Mouse (Mus musculus) testis, adult 2 months (tissue): ENCODE results near the gene Ak4. TPM values are rescaled to one million over a fixed set of nuclear protein-coding genes. Genes with fewer than 3 reads are reported as not detected.

Experiments
- H3K27ac ChIP-seq: fragments of 200-500 bp; 2 replicates; pipeline ENCODE4 v1.5.1; 2012; ENCODE audit warnings: low read depth, low read length; ENCODE audit not compliant: control insufficient read depth, insufficient read depth
- H3K27me3 ChIP-seq: fragments of 200-500 bp; 2 replicates; pipeline ENCODE4 v1.6.1; 2012; ENCODE audit warnings: mild to moderate bottlenecking, low read length, moderate library complexity; ENCODE audit not compliant: control insufficient read depth, insufficient read depth
- H3K36me3 ChIP-seq: fragments of 200-500 bp; 2 replicates; pipeline ENCODE4 v1.6.1; 2012; ENCODE audit warnings: mild to moderate bottlenecking, low read length; ENCODE audit not compliant: control insufficient read depth, insufficient read depth
- H3K4me1 ChIP-seq: fragments of 200-500 bp; 2 replicates; pipeline ENCODE4 v1.6.1; 2012; ENCODE audit warnings: low read length; ENCODE audit not compliant: control insufficient read depth, insufficient read depth
- H3K4me3 ChIP-seq: fragments of 200-500 bp; 2 replicates; pipeline ENCODE4 v1.5.1; 2012; ENCODE audit warnings: low read depth, mild to moderate bottlenecking, low read length, moderate library complexity, mixed read lengths; ENCODE audit not compliant: control insufficient read depth
- CTCF ChIP-seq: fragments of 200-500 bp; IDR thresholded peaks from 2 replicates; pipeline ENCODE4 v1.5.1; 2012; ENCODE audit warnings: low read depth, mild to moderate bottlenecking, inconsistent platforms, low read length, moderate library complexity; ENCODE audit not compliant: control insufficient read depth, insufficient read depth, insufficient replicate concordance
- POLR2A ChIP-seq: fragments of 200-500 bp; IDR thresholded peaks from 2 replicates; pipeline ENCODE4 v1.6.1; 2012; ENCODE audit warnings: low read depth, mild to moderate bottlenecking, inconsistent platforms, low read length, moderate library complexity; ENCODE audit not compliant: control insufficient read depth
- polyA plus RNA-seq: library from polyadenylated mRNA; depleted of rRNA; stranded (reverse); fragments of >200 nt; gene quantifications from 2 replicates; pipeline ENCODE4 v1.2.3, GENCODE M21; 2012

Ak4 gene
- polyA plus RNA-seq, 1 experiment = 4.2 TPM

DNA sequence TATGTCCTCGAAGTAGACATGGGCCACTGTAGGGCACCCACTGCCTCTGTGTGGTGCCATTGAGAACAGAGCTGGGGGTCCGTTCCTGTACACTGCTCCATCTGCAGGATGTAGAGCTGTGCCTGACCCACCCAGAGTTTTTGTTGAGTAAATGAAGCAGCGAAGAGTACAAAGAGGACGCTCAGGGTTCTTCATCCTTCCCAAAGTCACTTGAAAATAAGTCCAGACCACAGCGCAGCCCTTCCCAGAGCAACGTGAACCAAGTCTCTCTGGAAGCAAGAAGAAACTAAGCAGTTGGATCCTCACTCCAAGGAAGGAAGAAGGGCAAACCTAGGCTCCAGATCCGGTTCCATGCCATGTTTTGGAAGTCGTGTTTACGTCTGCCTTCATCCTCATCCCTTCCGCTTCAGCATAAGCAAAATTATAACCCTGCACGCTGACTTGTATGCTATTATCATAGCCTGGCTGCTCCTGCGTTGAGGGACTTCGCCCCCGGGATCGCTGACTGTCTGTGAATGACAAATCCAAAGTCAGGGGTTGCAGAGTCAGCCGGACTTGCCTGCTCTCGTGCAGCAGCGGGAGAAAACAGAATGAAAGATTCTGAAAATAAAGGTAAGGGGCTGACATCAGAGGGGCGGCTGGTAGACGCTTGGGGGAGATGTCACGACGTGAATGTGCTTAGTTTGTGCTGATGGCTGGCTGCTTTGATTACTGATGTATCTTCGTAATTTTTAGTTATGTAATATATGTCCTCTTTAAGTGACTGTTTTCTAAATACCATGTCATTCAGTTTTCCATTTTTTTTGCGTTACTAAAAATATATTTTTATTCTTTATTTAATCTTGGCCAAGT is 88.7 kb downstream of the Ak4 start:
- H3K4me3 ChIP-seq = peak overlapping the region; percentile 46
- peaks cover 3% of the 10 kb centered on the region; the same call in 1 of the 2 replicates for H3K27me3 ChIP-seq
- no peak overlapping the region for H3K27ac ChIP-seq
- TF ChIP-seq CTCF = no peak
- no peak for TF ChIP-seq POLR2A
- no peaks in the 10 kb centered on the region for H3K36me3 ChIP-seq
- peaks cover 10% of the 10 kb centered on the region for H3K4me1 ChIP-seq

DNA sequence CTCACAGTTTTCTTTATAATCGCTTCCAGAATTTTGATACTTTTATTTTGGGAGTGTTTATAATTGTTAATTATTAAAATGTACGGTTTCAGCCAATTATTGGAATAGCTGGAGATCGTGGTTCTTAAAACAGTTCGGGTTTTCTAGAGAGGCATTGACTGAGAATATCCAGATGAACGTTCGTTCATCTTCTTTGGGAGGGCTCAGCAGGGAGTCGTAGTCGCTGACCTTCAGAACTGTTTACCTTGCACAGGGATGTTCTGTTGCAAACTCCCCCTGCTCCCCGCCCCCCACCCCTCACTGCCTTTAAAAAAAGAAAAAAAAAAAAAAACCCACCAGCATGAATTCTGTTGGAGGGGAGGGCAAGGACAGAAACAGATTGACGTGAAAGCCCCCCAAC is 89.4 kb downstream of the Ak4 start:
- Histone ChIP-seq H3K27ac (no peak overlapping the region), H3K4me1 (peaks cover 10% of the 10 kb centered on the region), H3K36me3 (no peaks in the 10 kb centered on the region), H3K27me3 (peaks cover 3% of the 10 kb centered on the region; the same call in 1 of the 2 replicates), H3K4me3 (peak overlapping the region; percentile 37; the same call in 1 of the 2 replicates)
- TF ChIP-seq POLR2A = no peak
- no peak for TF ChIP-seq CTCF

DNA sequence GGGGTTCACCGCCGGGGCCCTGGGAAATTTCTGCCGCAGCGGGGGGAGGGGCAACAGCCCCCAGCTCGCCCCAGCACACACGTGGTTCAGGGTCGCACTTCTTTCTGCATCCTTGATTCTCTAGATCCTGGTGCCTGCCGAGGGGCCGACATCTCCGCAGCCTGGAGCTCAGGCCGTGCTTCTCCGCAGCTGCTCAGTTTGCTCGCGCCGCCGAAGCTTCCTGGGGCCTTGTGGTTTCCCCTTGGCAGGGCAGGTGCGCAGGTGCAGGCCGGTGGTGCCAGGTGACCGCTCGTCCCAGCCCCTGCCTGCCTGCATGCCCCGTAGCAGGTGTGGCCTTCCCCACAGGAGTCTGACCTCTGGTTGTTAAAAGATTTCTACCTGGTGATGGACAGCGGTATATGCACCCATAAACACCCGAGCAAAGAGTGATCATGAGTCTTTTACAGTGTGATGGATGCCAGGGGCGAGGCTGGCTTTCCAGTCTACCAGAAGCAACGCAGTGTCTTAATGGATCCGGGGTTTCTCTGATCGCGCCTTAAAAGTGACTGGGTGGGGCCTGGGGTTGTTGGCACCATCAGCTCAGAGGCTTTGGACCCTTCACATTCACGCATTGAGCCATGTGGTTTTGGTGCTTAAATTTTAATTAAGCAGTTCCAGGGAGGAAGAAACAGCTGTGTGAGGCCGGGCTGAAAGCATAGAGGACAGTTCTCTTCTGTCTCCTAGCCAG is 89.9 kb downstream of the Ak4 start:
- TF ChIP-seq POLR2A = no peak
- TF ChIP-seq CTCF = no peak
- Histone ChIP-seq H3K27me3 (peaks cover 3% of the 10 kb centered on the region; the same call in 1 of the 2 replicates), H3K4me1 (peaks cover 10% of the 10 kb centered on the region), H3K27ac (no peak overlapping the region), H3K36me3 (no peaks in the 10 kb centered on the region), H3K4me3 (peak overlapping the region; percentile 37)

DNA sequence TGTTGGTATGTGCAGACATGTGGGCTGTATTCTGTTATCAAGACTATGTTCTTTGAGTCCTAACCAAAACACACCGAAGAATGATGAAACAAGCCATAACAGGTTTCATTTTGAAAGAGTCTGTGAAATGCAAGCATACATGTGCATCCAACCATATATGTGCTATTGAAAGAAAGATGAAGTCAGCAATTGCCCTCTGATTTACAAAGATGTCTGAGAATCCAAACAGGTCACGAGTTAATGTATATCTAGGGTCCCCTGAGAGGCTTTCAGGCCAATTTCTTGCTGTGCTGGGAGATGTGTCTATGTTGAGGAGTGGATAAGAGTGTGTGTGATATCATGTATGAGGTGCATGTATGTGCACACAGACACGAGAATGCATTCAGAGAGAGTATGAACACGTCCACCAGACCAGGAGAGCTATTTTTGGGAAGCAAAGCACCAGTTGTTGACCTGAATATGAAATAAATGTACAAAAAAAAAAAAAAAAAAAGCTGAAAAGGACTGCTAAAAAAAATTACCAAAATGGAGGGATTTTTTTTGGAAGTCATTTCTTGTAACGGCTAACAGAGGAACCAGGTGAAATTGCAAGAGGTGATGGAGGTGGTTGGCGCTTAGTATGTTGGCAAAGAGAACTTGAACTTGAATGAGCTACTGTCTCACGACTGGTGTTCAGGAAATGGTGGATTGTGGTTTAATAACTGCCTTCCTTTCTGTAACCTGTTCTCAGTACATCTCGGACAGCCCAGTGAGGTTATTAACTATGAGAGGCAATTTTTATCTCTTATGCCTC is 91.2 kb downstream of the Ak4 start:
- TF ChIP-seq CTCF (no peak), POLR2A (no peak)
- no peak overlapping the region for H3K4me3 ChIP-seq
- H3K27ac ChIP-seq = no peak overlapping the region
- peaks cover 3% of the 10 kb centered on the region; the same call in 1 of the 2 replicates for H3K27me3 ChIP-seq
- H3K4me1 ChIP-seq = peaks cover 10% of the 10 kb centered on the region
- no peaks in the 10 kb centered on the region for H3K36me3 ChIP-seq

DNA sequence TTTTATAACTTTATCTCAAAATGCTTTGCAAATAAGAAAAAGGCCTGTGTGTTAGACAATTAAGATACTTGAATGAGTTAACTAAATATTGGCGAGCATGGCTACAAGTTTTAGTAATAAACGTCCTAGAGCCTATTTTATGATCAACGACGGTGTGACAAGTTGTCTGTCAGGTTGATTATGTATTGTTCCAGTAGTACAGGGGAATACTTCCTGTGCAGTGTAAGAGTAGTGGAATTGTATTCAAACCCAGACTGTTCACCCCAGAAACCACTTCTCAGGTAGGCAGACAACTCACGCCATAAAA is 91.8 kb downstream of the Ak4 start:
- no peak overlapping the region for H3K27ac ChIP-seq
- no peak for TF ChIP-seq CTCF
- TF ChIP-seq POLR2A = no peak

DNA sequence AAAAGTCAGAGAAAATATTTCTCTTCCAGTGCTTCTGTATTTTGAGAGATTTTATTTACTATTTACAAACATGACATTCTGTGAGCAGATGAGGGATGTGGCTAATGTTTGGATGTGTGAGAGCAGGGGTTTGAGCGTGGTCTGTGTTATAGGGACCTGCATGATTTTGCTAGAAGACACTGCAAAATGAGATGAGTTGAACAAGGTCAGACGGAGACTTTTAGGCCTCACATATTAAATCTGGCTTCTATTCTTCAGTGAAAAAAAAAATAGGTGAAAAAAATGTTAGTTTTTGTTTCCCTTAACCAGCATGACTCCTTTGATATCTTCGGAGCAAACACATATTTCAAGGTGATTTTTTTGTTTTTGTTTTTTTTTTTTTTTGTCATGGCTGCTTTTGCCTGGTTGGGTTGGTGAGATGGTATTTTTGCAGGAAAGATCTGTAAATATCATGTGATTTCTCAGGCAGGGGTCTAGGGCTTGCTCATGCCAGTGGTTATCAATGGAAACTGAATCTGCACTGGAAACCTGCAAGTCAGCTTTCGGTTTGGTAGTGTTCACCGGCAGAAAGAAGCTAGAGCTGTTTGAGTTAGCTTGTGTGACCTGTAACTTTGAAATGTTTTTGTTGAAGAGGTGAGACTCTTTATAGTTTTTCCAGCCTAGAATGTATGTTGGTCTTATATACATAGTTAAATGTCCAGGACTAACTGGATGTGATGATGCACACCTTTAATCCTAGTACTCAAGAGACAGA is 92.9 kb downstream of the Ak4 start:
- Histone ChIP-seq H3K4me1 (peaks cover 16% of the 10 kb centered on the region), H3K27ac (no peak overlapping the region)

More for the DNA sequence above, 91.8 kb downstream of the Ak4 start:
- peaks cover 3% of the 10 kb centered on the region; the same call in 1 of the 2 replicates for H3K27me3 ChIP-seq
- no peaks in the 10 kb centered on the region for H3K36me3 ChIP-seq
- H3K4me3 ChIP-seq = no peak overlapping the region
- peaks cover 11% of the 10 kb centered on the region for H3K4me1 ChIP-seq

More for the DNA sequence above, 92.9 kb downstream of the Ak4 start:
- no peaks in the 10 kb centered on the region for H3K36me3 ChIP-seq
- no peak overlapping the region for H3K4me3 ChIP-seq
- TF ChIP-seq CTCF (no peak), POLR2A (no peak)
- peaks cover 3% of the 10 kb centered on the region; the same call in 1 of the 2 replicates for H3K27me3 ChIP-seq
